Mouse (Mus musculus) leukemia stem cell, adult 10-12 weeks (primary cell): Measurements from ENCODE around the gene Cep83. TPM values are rescaled to one million over a fixed set of nuclear protein-coding genes. Genes with fewer than 3 reads are reported as not detected.

ENCODE experiments used
- polyA plus RNA-seq: library from polyadenylated mRNA; stranded (reverse); fragments of >175 nt; gene quantifications from 2 replicates; pipeline ENCODE4 v1.2.3, GENCODE M21; 2012; ENCODE audit warnings: low replicate concordance

The Cep83 gene
- 11.0 and 12.4 TPM in 2 replicates for polyA plus RNA-seq

GRCm38 (mm10) chr10:94688420-94689175 is at the start of gene Cep83:
Gene Cep83 (plus strand): TSS chr10:94688654.

